Mouse (Mus musculus) left cerebral cortex, adult 8-10 months (tissue): ENCODE data around the gene Gxylt2. TPM values are rescaled to one million over a fixed set of nuclear protein-coding genes. Genes with fewer than 3 reads are reported as not detected.

Source experiments
- DNase-seq, 2 experiments: peaks; one replicate each; pipeline ENCODE4 v3.0.0; 2022; ENCODE audit warnings: low spot score in 2 of 2
- total RNA-seq, 4 experiments: library from RNA; stranded (reverse); gene quantifications; 2 replicates each; pipeline ENCODE4 v1.2.4; 2022

Gene Gxylt2
- 1 to 10 TPM in 1 of 4 experiments, under 1 TPM in 3; 0.72 to 1.7 (median 0.86) TPM for total RNA-seq

DNA sequence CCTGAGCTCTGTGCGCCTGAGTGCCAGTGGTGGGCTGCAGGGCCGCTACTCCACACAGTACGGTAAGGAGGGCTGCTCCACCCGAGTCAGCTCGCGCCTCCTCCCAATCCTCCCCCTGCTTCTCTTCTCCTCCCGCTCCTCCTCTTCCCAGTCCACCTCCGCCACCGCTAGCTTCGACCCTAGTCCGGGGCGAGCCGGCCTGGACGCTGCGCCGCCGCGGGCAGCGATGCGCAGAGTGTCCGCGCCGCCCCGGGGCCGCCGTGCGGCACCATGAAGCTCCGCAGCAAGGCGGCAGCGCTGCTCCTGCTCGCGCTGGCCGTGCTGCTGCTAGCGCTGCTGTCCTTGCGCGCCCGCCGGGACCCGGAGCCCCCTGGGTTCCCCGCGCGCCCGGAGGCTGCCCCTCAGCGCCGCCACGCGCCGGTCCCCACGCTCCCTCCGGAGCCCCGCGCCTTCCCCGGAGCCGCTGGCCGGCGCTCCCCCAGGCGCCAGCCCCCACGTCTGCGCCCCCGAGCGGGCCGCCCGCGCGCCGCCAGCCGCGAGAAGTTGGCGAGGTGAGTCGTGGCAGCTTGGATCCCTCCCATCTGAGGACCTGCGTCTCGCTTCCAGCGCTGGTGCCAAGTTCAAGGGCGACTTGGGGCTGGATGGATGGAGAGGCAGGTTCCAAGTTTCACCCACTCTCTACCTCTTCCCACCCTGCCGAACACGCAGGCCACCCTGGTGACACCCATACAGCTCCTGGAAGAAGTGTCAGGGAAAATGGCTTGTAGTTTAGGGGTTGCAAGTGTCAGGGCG lies at the start of gene Gxylt2:
Gene Gxylt2 (plus strand): TSS at position 161 of the 792 bp plus-strand sequence.
- DNase-seq: peak; percentile 9 to 10

DNA sequence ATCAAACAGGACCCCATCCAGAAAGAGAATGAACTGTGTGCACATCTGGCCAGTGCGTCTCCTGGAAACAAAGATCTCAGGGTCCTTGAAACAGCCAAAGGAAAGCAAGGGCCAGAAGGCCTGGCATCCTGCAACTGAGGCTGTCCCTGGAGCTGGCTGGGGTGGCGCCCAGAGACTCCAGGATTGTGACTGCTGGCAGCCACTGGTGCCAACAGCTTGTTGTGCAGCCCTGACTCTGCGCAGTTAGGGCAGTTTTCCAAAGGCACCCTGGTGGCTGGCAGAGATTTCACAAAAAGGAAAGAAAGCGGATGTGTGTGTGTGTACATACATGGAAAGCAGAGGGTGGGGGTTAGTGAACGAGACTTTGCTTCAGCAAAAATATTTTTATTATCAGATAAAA lies 44.1 kb upstream of the Gxylt2 start:
- DNase-seq: peak; percentile 19 to 52

DNA sequence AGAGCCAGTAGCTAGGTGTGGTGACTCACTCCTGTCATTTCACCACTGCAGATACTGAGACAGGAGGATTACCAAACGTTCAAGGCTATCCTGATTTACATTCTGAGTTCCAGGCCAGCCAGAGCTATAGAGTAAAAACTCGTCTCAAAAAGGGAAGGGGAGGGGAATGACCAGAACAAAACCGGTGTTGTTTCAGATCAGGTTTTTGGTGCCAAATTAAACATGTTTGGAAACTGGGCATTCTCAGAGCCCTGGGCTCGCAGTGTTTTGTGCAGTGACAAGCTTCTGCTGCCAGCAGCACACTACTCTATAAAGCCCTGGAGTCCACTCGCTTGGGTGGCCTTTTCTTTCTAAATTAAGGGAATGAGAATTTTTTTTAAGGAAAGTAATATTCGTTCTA lies 42.3 kb upstream of the Gxylt2 start:
- no peak for DNase-seq

DNA sequence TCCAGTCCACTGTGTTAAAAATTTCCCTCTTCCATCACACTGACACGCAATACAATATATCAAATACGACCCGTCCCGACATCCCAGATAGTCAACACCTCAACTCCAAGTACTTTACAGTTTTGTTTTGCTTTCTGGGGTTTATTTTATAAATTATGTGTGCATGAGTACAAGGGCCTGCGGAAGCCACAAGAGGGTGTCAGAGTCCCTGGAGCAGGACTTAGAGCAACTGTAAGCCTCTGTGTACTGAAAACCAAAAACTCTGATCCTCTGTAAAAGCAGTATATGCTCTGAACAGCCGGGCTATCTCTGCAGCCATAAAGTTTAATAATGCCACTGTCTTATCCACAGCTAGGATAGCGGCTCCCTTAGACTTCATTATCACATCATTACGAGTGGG lies 36.9 kb upstream of the Gxylt2 start:
- no peak for DNase-seq

DNA sequence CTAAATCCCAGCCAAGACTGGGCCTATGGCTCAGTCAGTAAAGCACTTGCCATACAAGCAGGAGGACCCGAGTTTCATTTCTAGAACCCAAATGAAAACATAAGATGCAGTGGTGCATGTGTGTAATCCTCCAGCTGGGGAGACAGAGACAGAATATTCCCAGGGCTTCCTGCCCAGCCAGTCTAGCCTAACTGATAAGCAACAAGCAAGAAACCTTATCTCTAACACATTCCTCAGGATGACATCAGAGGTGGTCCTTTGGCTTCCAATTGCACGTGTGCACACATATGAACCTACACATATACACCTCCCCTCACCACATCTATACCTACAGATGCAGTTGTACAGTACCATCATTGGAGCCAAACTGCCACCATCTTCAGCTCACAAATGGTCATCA lies 35.7 kb upstream of the Gxylt2 start:
- DNase-seq: no peak

DNA sequence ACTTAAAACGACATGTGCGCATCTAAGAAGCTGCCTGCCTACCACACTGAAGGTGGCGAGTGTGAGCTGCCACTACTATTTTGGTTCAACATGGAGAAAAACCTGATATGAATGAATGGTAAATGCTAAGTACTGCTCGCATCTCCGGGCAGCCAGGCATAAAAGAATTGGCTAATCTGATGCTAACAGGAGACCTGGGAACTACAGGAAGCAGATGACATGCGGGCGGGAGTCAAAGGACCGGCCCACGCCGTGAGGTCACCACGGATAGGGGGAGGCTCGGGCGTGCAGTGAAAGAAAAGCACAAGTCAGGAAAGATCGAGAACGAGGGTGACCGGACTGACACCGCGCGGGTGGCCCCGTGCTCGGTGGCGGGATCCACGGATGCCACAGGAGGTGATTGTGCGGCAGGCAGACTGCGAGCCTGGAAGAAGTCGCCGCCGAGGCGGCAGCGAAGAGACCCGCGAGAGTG lies 34.1 kb upstream of the Gxylt2 start:
- DNase-seq: peak in 1 of 2 experiments; percentile 62

DNA sequence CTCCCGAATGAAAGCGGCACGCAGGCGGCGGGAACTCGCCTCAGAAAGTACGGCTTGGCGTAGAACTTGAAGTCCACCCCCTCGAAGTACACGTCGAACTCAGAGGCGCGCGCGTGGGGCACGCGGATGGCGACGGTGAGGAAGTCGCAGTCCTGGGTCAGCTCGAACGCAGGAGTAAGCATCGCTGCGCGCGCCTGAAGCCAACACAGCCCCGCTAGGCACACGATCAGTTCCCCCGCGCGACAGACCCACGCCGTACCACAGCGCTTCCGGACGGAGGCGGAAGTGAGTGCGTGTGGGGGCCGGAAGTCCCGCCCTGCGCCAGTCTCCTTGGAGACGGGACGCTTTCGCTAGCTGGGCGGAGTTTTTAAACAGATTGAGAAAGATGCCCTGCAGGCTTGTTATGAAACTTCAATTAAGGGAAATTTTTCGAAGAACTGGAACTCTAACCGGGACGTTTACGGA lies 33.6 kb upstream of the Gxylt2 start, which contains the start of gene Shq1:
Gene Shq1 (minus strand): TSS at position 278 of the 465 bp plus-strand sequence.
- DNase-seq: peak; percentile 75 to 77

DNA sequence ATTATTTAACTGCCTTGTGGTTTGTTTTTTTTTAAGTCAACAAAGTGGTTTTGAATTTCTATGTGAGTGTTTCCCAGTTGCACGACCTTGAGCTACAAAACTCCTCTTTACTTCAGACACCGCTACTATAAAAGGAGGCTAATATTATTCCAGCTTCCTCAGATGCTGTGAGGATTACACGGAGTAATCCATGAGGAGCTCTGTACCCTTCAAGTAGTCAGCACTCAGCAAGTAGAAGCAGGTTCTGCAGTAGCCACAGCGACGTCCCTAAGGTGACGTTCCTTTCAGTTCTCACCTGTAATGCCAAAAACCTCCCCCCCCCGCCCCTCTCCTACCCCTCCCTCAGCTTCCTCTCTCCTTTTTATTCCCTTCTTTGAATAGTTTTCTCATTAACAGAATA lies 33.1 kb upstream of the Gxylt2 start:
- no peak for DNase-seq

DNA sequence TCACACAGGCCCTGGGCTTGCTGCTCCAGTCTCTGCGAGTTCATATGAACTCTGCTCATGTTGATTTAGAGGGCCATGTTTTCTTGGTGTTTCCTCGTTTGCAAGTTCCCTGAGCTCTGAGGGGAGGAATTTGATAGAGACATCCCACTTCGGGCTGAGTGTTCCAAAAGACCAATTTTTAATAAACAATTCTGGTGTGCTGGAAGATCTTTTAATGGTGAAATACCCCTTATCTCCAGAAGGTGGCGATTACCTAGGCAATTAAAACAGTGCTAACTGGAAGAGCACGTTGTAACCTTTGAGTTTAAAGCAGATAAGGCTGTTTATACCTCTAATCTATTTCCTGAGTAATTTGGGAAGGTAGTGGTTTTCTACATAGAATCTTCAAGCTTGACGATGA lies 29.6 kb upstream of the Gxylt2 start:
- DNase-seq: no peak

DNA sequence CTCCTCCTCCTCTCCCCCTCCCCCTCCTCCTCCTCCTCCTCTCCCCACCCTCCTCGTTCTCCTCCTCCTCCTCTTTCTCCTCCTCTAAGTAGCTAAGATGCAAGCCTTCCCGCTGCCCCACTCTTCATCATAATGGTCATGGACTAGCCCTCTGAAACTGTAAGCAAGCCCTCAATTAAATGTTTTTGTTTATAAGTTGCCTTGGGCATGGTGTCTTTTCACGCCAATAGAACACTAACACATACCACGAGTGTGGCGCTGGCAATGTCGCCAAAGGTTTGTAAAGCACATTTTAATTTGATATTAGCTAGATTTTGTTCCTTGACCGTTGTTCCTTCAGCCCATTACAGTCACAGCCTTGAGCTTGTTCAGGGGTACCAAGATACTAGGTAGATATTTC lies 28.1 kb upstream of the Gxylt2 start:
- DNase-seq: no peak

DNA sequence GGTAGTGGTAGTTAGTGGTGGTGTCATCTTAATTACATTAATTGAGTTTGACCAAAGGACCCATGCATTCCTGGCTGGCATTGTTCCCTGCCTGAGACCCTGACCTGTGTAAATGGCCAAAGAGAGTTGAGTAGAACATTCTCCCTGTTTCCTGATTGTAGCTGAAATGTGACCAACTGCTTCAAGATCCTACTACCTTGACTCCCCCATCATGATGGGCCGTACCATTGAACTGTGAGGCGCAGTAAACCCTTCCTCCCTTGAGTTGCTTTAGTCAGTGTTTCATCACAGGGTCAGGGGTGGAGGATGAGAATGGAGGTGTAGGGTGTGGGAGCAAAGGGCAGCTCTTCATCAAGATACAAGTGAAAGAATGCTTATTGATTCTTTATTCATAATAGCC lies 25.9 kb upstream of the Gxylt2 start:
- DNase-seq: no peak

DNA sequence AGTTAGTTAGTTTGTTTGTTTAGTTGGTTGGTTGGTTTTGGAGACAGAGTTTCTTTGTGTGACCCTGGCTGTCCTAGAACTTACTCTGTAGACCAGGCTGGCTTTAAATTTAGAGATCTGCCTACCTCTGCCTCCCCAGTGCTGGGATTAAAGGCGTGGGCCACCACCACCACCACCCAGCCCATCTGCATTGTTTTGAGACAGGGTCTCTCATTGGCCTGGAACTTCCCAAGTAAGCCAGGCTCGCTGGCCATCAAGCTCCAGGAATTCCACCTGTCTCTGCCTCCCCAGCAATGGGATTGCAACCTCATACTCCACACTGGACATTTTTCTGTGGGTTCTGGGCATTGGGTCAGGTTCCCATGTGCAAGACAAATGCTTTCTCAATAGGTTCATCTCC lies 18.2 kb upstream of the Gxylt2 start:
- DNase-seq: no peak

DNA sequence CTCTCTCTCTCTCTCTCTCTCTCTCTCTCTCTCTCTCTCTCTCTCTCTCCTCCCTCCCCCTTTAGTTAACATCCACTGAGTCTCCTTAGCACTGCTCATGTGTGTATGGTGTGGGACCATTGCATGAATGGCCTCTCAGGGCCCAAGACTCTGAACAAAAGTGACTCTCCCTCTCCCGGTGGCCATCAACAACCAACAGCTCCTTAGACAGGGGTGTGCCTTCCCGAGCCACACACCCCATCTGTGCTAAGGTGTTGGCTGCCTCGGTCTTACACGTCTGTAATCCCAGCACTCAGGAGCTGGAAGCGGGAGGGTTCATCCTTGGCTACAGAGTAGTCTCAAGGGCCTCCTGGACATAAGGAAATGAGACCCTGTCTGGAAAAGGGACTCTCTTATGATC lies 4.5 kb upstream of the Gxylt2 start:
- DNase-seq: no peak

DNA sequence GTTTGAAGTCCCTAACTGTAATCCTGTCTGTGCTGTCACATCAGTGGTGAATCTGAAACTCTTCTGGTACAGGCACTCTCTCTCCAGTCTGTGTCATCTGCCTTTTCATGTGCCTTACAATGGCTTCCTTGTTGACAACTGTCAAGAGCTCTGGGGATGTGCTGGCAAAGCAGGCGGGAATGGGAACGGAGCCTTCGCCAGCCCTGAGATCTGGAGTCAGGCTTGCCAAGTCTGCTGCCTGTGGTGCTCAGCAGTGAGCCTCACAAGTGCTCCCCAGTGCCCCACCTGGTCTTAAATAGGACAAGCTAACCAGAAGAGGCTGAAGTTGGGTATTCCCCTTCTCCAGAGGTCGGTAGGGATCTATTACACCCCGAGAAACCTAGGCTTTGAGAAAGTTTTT lies 3.8 kb upstream of the Gxylt2 start:
- DNase-seq: peak in 1 of 2 experiments; percentile 12

DNA sequence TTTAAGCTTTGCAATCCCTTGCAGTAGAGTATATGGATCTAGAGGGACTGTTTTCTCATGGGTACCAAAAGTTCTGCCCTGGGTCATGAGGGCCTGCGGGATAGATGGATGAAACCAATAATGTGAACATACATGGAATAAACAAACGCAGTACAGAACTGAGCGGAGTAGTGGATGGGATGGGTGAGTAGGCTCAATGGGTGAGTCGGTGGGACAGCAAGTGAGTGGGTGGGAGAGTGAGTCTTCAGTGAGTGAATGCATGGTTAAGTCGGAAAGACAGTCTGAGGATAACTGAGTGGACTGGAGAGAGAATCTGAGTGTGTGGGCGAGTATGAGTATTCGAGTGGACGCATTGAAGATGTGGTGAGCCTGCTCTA lies 349 bp upstream of the Gxylt2 start:
- DNase-seq: no peak

DNA sequence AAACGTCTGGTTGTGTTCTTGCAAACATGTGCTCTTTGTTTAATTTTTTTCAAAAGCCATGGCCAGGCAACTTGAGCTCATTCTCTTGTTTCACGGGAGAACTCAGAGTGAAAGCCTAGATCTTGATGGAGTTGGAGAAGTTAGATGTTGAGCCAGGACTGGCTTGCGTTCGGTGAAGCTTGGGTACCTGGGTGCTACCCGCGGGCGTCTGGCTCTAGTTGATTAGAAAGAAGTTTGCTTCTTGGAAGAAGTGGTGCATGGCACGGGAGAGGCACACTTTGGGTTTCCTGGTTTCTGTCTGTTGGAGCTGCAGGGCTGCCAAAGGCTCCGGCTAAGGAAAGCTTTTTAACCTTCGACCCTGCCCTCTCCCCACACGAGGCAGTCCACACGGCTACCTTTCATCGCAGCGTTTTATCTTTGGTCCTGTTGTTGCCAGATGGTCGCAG lies 855 bp downstream of the Gxylt2 start:
- DNase-seq: peak in 1 of 2 experiments; percentile 9

DNA sequence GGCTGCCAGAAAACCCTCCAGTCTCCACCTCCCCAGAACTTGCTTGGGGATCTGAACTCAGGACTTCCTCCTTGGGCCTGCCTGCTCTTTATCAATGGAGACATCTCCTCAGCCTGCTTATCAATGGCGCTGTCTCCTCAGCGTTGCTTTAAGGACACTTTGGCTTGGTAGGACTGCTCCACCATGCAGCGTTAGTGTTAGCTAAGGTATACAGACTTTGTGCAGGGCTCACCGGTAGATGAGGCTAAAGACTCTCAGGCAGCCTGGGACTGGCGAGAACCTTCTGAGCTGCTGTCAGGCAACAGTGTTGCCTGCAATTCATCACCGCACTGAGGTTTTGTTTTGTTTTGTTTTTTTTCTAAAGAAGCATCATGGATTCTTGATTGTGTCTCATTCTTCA lies 2.3 kb downstream of the Gxylt2 start:
- no peak for DNase-seq

DNA sequence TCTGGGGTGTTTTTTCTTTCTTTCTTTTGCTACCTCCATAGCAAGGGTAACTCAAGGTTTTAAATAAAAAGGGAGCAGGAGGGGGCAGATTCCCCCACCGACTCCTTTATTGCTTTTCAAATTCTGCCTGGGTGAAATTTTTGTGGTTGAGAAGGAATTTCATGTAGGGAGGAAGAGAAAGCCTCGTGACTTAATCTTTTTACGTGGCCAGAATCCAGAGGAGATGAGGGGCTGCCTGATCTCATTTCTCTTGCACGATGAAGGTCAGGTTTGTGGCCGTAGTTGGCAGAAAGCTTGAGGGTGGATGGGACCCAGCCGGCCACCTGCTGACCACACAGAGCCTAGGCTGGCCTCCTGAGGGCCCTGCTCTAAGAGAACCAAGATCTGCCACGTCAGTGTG lies 3.0 kb downstream of the Gxylt2 start:
- no peak for DNase-seq

DNA sequence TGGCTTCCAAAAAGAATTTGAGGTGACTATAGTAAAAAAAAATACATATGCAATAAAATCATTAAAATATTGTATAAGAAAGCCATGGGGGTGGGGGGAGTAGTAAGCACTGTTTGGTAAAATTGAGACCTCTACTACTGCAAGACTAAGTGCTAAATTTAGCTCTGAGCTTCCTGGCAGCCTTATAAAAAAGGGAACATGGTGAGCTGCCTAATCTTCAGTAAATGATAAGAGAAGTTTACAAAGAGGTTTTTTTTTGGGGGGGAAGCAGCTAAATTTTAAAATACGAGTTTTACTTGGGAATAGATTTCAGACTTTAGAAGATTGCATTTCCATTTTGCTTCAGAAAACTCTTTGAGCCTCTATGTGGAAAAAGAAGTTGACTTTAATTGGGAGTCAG lies 3.7 kb downstream of the Gxylt2 start:
- no peak for DNase-seq

DNA sequence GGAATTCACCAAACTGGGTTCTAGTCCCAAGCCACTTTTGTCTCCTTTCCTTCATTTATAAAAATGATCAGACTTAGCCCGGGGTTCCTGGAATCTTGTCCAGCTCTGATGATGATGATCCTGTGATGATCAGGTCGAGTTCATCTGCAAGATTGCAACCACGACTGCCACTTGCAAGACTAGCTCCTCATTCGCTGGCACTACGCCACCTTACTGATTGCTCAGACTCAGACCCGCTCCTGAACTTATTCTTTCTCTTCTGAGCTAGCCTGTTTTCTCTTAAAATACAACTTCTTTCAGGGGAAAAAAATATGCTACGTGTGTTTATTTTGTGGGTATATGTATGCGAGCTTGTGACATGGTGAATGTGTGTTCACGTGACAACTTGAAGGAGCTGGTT lies 4.5 kb downstream of the Gxylt2 start:
- DNase-seq: no peak

DNA sequence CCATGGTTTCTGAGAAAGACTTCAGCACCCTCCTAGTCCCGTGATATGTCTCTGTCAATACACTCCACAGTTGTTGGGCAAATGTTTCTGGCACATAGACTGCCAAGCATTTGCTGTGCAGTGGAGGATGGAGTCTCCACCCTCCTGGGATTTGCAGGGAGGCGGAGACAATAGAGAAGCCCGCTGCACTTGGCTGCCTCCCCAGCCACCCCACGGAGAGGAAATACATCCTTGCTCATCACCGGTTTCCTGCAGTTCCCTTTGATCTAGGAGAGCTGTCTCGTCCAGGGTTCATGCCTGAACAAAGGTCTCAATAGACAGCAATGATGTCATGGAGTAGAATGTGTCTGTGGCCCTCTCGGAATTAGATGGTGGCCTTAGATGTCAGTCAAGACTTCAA lies 4.9 kb downstream of the Gxylt2 start:
- no peak for DNase-seq

DNA sequence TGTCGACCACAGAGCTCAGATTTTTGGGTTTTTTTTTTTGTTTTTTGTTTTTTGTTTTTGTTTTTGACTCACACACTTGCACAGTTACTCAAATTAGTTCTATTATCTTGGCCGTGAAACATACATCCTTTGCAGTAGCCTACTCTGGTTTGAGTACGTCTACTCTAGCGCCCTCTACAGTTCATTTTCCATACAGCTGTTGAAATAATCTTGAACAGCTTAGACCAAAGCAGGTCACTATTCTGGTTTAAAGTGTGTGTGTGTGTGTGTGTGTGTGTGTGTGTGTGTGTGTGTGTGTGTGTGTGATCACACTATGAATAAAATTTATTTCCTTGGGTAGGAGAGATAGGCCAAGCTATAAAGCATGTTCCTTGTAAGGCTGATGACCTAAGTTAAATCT lies 5.6 kb downstream of the Gxylt2 start:
- DNase-seq: no peak

DNA sequence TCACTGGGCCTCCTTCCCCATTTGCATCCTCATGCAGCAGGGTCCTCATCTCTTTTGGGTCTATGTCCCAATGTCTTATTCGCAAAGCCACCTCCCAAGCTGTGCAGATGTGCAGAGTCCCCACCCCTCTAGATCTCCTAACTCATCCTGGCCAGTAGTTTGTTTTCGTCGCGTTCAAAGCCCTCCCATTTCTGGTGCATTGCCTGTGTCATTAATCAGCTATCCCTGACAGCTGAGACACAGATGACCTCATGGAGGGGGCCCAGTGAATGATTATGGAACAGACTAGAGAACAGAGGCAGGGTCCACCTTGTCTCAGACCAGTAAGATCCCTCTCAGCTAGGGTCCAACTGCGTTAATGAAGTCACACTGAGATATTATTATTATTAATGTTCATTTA lies 6.3 kb downstream of the Gxylt2 start:
- no peak for DNase-seq
